Mouse (Mus musculus) liver, postnatal 0 days (tissue): Measurements from ENCODE around the gene Gpr157.

Experiments used
- CTCF ChIP-seq: sonication (generic); IDR thresholded peaks from 2 replicates; pipeline ENCODE4 v1.5.1; 2016; ENCODE audit warnings: antibody characterized with exemption, low read depth
- EP300 ChIP-seq: IDR thresholded peaks from 2 replicates; pipeline ENCODE4 v1.6.1; 2016; ENCODE audit warnings: antibody characterized with exemption, low read depth, mild to moderate bottlenecking

- peak; percentile 40 for TF ChIP-seq CTCF
- no peak for TF ChIP-seq EP300
Observed at GRCm38 (mm10) chr4:150151045-150151444, 63.9 kb downstream of the Gpr157 start.
